Mouse (Mus musculus) thymus, postnatal 25 days (tissue): ENCODE results near the gene Dusp7.

Experiments
- DNase-seq: peaks from one replicate; pipeline ENCODE4 v3.0.0; 2022

Dusp7 gene

DNA sequence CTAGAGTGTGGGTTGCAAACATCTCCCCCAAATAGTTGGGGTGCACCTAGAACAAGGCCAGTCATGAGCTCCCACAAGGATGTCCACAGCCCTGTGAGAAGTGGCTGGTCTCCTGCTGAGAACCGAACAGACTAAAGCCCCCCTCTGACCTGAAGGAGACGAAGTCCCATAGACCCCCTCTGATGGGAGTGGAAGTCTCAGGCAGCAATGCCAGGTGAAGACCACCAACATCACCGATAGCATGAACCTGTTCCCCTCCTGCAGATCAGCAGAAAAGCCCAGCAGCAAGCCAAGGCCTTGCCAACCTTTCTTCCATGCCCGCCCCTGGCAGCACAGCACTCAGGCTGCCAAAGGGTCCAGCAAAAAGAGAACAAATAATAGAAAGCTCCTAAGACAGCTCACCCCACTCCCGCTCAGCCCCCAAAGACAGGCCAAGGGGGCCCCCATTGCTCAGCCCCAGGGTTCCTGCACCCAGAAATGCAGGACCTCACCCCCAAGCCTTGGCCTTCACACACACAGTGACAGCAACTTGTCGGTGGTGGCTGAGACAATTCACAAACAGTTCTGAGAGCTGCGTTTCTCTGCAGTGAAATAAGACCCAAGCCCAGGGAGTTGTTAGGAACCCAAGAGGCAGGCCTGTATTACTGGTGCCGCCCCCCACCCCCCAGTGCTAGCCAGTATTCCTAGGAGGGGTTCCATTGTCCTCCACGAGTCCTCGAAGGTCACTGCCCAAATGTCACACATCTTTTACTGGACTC, 13.0 kb upstream of the Dusp7 start:
- no peak for DNase-seq

DNA sequence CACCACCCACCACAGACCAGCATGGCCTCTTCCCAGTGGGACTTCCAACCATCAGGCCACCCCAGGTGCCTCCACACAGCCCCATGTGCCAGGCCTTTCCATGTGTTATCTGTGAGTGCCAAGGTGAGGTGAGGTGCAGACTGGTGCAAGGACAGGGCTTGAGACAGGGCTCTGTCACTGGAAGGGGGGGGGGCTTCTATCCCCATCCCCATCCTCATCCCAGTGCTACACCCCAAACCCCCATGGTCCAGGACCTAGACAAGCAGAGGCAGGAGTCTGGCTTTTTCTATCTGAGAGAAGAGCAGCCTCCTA, 12.5 kb upstream of the Dusp7 start:
- DNase-seq, result no peak

DNA sequence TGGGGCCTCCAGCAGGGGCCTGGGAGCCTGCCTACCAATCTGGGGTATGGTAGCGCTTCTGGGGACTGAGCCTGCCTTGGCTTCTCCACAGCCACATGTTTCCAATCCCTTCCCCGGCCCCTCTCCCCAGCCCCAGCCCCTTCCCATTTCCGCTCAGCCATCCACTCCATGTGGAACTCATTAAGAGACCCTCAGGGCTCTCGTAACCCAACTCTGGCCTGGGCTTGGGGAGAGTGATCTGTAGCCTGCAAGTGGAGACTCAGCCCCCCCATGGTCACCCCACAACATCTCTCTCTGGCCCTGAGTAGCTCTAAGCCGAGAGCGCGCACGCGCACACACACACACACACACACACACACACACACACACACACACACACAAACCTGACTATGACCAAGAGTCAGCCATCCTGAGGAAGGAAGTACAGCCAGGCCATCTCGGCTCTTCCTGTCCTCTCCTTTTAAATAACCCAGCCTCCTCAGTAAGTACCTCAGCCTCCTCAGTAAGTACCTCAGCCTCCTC, 12.0 kb upstream of the Dusp7 start:
- no peak for DNase-seq

DNA sequence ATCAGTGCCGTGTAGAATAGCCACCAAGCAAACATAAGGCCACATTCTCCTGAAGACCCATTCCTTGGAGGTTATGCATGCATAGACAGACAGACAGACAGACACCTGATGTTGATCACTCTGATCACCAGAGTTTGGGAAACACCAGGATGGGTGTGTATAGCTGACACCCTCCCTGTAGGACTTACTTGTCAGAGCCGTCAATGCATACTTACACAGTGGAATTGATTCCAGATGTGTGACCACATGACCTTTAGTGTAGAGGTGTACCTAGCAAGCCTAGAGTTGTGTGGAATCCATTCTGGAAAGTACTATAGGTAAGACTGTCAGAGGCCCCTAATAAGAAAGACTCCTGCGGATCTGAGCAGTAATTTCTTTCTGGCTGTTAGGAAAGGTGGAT, 11.3 kb upstream of the Dusp7 start:
- DNase-seq, result no peak

DNA sequence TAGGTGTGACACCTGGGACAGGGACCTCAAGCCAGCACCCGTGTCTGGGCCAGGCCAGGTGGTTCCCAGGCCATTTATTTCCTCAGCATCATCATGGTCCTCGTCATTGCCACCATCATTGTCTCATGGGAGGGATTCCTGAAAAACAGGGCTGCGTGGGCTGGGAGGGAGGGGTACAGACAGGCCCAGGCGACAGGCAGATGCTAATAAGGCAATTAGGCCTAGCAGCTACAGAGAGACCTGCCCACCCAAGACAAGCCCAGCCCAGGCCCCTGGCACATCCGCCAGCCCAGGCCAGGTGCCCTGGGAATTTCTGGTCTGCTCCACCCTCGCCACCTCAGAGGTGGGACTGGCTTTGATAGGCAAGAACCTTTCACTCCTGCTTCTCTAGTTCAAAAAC, 9.1 kb upstream of the Dusp7 start:
- no peak for DNase-seq

DNA sequence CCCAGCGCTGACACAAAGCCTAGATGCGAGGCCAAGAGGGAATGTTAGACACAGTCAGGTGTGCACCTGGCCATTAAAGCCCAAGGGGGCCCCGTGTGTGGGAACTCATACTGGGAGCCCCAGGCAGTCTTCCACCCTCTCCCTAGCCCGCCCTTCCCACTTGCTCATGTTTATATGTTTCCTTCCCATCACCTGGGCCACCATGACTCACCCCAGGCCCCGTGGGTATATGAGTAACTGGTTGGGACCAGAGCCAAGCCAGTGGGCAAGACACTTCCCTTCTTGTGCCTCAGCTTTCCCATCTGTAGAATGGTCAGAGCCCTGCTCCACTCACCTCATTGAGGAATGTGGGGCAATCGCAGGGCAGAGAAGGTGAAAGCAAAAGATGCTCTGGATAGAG, 7.3 kb upstream of the Dusp7 start:
- no peak for DNase-seq

DNA sequence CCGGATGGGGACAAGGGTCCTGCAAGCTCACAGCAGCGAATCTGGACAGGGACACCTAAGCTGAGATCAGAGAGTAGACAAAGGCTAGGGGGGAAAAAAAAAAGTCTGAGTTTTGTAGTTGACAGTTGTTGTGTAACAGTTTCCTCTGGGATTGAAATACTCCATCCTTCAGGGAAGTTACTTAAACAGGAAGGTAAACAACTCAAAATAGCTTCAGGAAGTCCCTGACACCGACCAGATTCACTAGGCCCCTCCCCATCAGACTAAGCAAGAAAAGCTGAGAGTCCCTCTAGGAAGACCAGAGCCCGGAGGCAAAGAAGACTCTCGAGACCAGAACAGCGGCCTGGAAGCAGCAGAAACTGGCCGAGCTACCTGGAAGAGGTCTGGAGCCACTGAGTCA, 3.1 kb upstream of the Dusp7 start:
- no peak for DNase-seq

DNA sequence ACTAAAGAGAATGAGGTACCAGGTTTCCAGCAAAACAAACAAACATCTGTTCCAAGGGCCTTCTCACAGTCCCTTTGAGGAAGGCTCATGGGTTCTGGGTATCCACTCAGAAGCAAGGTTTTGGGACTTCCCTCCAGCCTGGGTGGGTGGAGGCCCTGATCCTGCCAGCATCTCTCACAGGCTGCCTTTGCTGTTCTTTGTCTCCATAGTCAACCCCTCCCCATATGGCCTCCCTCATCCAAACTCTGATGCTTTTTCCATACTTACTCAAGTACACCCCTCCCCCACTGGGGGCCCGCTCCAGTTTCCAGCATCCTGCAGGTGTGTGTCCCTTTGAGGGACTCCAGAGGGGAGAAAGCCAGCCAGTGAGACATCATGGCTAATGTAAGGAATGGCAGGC, 2.2 kb upstream of the Dusp7 start:
- DNase-seq, result no peak

DNA sequence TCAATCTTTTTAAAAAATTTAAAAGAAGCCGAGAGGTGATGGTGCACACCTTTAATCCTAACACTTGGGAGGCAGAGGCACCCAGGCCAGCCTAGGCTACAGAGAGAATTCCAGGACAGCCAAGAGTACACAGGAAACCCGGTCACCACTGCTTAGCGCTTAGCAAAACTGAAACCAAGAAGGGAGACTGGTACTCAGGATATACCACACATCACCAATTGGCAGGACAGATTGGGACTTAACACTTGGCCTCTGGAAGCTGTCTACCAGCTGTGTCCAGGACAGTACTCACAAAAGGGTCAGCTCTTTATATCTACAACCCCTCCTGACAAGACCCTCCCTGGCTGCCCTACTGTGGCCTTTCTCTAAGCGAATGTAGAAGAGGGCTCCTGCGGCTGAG, 1.4 kb upstream of the Dusp7 start:
- DNase-seq, result no peak

DNA sequence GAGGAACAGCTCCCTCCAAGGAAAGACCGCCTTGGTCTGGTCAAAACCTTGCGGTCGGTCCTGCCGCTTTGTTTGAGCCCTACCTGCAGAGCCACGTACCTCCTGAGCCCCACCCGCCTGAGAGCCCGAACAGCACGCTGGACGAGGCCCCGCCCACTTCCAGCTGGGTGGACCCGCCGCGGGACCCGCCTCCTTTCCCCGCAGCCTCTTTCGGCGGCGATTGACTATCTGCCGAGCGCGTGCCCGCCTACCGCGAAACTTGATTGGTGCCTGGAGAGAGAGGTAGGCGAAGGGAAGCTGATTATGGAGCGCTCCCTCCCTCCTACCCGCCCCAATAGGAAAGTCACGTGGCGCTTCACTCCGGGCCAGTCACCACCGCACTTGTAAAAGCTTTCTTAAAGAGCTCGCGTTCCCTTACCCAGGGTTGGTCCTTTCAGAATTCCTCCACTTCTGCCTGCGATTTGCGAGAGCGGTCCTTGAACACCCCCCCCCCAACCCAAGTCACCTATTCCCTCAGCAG, 780 bp upstream of the Dusp7 start:
- DNase-seq, result peak; percentile 98

DNA sequence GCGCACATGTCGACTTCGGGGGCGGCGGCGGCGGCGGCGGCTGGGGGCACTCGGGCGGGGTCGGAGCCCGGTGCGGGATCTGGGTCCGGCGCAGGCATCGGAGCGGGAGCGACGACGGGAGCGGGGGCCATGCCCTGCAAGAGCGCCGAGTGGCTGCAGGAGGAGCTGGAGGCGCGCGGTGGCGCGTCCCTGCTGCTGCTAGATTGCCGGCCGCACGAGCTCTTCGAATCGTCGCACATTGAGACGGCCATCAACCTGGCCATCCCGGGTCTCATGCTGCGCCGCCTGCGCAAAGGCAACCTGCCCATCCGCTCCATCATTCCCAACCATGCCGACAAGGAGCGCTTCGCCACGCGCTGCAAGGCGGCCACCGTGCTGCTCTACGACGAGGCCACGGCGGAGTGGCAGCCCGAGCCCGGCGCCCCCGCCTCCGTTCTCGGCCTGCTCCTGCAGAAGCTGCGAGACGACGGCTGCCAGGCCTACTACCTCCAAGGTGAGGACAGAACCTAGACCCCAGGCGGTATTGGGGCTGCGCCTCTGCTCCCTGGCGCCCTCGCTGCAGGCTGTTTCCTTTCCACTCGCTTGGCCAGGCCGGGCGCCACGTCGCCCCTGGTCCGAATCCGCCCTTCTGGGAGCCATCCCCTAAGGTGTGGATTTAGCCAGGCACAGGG, 534 bp downstream of the Dusp7 start:
- peak; percentile 61 for DNase-seq

DNA sequence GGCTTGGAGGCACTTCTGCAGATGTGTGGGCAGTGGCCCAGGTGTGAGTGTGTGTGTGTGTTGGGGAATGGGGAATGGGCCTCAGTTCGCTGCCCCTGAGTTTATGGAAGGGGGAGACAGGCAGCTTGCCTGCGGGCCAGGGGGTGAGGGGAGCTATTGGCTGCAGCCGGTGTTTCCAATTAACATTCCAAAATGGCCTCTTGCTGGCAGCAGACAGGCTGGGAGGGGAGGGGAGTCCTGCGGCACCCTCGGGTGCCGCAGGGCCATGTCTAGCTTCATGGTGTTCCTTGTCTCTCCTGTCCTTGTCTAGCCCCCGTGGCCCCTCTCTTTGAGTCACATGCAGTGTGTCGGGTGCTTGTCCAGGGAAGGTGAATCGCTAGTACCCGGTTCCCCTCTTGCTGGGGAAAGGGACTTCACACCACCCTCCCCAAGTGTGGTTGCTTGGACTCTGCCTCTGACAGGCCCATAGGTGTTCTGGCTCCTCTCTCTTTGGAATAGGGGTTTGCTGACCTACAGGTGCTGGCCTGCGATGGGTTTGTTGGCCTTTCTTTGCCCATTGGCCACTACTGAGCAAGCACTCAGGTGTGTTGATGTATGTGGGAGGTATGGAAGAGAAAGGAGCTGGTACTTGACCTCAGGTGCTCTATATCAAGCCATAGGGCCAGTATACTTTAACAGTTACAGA, 1.5 kb downstream of the Dusp7 start:
- no peak for DNase-seq

DNA sequence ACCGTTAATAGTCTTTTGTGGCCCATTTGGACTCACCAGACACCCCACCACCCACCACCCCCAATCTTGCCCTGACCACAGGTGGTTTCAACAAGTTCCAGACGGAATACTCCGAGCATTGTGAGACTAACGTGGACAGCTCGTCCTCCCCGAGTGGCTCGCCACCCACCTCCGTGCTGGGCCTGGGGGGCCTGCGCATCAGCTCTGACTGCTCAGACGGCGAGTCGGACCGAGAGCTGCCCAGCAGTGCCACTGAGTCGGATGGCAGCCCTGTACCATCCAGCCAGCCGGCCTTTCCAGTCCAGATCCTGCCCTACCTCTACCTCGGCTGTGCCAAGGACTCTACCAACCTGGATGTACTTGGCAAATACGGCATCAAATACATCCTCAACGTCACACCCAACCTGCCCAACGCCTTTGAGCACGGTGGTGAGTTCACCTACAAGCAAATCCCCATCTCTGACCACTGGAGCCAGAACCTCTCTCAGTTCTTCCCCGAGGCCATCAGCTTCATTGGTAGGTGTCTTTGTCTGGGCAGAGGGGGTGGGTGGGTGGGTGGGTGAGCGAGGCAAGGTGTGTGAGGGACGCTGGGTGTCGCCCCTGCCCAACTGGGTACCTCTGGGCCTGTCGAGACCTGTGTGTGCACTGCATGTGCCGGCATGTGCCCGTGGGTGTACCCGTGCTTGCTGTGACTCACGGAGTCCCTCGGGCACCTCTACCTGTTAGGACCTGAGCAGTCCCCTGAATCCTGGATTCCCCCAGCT, 2.4 kb downstream of the Dusp7 start:
- no peak for DNase-seq

DNA sequence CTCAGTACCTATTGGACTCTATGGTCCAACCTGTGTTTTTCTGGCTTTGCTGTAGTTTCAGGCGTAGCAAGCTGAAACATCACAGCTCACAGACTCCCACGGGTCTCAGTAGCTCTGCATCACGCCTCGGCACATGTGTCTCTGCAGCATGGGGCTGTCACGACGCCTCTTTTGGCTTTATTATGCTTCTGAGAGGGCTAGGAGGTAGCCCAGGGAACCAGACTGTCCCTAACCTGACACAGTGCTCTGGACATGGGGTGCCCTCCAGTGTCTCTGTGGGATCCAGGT, 2.9 kb downstream of the Dusp7 start:
- peak; percentile 22 for DNase-seq

DNA sequence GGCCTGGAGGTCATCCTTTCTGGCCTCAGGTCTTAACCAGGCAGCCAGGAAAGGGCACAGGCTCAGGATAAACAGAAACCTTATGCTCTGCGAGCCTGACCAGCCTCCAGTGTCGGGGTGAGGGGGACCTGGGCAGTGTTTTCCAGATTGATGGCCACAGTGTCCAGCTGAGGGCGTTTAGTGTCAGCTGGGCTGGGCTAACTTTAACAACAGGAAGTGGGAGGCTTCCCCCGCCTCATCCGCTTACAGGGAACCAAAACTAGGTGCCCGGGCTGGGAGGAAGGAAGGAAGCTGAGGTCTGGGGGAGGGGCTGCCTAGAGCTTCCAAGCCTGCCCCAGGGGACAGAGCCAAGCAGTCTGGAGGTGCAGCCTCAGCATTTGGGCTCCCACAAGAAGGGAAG, 3.3 kb downstream of the Dusp7 start:
- DNase-seq, result peak; percentile 86

DNA sequence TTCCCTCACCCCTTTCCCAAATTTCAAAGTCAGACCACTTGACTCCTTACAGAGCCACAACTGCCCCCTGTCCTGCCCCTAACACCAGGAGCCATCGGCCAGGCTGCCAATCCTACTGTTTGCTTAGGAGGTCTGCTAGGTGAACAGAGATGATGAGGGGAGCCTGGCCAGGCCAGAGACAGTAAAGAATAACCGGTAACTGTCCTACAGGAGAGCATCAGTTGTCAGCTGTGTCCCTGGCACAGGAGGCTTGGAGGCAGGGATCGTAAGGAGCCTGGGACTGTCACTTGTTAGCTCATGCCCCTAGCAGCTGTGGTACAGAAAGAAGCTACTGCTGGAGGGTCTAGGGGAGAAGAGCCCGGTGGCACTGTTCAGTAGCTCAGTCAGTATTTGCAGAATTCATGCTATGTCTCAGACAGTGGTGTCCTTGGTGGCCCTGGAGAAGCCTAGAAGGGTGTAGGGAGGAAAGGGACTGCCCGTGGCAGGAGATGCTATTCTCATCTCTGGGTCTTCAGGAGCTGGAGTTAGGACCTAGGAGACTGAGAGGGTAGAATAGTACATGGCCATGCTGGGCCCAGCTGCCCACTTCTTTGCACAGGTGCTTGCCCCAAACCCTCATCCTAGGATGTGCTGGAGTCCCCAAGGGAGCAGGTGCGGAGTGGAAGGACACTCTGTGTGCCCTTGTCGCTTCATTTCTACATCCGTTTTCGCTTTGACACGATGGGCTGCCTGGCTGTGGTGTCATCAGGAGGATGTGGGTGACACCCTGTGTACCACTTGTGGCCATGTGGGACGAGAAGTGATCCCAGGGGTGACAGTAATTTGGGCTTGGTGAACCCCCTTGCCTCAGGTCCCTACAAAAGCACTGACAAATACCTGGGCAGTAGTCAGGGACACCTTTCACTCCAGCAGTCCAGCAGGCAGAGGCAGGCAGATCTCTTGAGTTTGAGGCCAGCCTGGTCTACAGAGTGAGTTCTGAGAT, 4.3 kb downstream of the Dusp7 start:
- DNase-seq, result peak; percentile 31

DNA sequence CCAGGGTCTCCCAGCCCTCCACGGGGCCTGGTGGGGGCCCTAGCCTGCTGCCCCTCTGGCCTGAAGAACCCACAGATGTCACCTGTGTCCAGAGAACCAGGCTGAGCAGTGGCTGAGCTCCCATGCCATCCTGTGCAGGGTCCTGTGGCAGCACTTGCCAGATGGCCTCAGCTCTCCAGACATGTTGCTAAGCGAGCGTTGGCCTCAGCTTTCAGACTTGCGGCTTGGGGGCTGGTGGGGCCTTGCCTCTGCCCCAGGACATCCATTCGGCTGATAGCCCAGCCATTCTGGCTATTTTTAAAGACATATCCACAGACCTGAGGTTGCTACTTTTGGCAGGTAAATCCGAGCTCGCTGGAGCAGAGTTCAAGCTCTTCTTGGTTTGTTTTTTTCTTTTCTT, 5.5 kb downstream of the Dusp7 start:
- no peak for DNase-seq

DNA sequence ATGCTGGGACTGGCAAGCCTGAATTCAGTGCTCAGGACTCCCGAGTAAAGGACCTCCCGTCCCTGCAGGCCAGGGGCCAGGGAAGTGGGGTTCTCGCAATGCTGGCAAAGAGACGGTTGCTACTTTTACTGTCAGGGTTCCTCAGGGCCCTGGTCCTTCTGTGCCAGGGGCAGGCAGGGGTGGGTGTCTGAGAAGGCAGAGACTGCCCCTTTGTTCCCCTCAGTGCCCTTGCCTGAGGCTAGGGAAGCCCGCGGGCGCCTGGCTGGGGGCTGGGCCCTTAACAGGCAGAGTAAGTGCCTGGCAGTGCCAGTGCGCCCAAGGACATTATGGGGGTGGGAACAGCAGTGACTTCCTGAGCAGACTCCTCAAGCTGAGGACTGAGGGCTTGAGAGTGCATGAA, 8.8 kb downstream of the Dusp7 start:
- no peak for DNase-seq

DNA sequence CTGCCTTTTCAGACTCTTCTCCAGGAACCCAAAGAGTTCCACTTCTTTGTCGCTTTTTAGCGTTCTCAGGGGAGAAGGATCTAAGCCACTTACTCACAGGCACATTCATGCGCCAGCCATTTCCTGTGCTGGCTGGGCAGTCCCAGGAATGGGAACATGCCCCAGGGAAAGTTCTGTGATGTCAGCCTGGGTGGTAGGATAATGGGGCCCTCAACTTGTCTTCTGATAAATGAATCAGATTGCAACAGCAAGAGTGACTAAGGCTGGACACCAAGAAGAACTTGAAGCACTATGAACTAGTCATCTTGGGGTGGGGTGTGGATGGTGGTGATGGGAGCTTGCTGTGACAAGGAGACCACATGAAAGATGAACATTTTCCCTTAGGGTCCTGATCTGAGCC, 9.6 kb downstream of the Dusp7 start:
- DNase-seq, result no peak

DNA sequence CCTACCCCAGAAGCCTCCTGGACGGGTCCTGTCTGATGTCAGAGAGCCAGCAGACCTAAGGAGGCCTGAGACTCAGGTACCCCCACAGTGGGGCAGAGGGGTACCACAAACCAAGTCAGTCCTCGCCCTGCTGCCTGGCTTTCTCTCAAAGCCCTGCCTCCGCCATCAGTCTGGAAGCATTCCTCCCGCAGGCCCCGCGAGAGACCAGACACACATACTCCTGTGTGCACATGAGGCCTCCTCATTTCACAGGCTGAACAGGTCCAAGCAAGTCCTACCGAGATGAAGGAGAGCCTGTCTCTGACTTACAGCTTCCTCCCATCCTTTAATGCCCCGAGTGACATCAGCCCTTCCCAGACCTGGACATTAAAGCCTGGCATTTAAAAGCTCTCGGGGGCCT, 10.3 kb downstream of the Dusp7 start:
- DNase-seq, result no peak

DNA sequence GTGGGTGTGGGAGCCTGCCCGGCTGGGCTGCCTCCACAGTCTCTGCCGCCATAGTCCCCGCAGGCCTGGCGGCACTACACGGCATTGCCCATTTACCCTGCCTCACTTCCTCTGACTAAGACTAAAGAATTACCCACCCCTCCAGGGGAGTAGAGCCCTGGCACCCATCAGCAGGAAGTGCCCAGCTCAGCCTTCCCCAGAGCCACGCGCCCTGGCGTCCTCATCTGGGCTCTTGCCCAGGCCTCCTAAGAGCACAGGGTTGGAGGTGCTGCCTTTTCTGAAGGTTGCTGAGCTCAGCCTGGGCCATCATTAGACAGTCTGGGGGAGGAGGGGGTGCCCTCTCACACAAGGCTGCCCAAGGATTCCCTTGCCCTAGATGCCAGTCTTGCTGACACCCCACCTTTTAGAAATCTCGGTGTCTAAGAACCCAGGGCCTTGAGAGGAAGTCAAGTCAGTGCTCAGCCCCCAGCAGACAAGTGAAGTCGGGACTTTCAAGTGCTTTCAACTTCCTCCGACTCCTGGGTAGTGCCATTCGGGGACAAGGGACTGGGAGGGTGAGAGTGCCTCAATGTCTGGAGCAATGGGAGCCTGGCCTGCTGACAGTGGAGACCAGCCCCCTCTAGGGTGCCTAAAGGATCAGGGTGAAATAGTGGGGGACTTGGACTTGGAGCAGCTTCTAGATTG, 17.9 kb downstream of the Dusp7 start:
- peak; percentile 27 for DNase-seq
